Mouse (Mus musculus): ENCODE measurements around the gene Kazn. TPM values are rescaled to one million over a fixed set of nuclear protein-coding genes. Genes with fewer than 3 reads are reported as not detected.

The Kazn gene
- total RNA-seq, 1 experiment from 2014 or later = 35.8 TPM

- no peak for DNase-seq
Observed at GRCm38 (mm10) chr4:142162729-142163128, 76.5 kb downstream of the Kazn start.

- no peak for DNase-seq
Observed at GRCm38 (mm10) chr4:142162102-142162501, 77.1 kb downstream of the Kazn start.

- DNase-seq = no peak
Observed at GRCm38 (mm10) chr4:142160041-142160440, 79.2 kb downstream of the Kazn start.

GRCm38 (mm10) chr4:142156506-142156905, 82.7 kb downstream of the Kazn start:
- DNase-seq = no peak

- peak; percentile 45 for DNase-seq
Observed at GRCm38 (mm10) chr4:142154246-142154645, 85.0 kb downstream of the Kazn start.

- peak; percentile 88 for DNase-seq
Observed at GRCm38 (mm10) chr4:142153526-142153925, 85.7 kb downstream of the Kazn start.

- no peak for DNase-seq
Observed at GRCm38 (mm10) chr4:142152733-142153422, 86.3 kb downstream of the Kazn start.

GRCm38 (mm10) chr4:142150086-142150485, 89.1 kb downstream of the Kazn start:
- no peak for DNase-seq

- DNase-seq = no peak
Observed at GRCm38 (mm10) chr4:142149202-142149601, 90.0 kb downstream of the Kazn start.

- no peak for DNase-seq
Observed at GRCm38 (mm10) chr4:142147671-142148070, 91.5 kb downstream of the Kazn start.

GRCm38 (mm10) chr4:142144096-142144495, 95.1 kb downstream of the Kazn start:
- DNase-seq = no peak

GRCm38 (mm10) chr4:142143290-142143689, 95.9 kb downstream of the Kazn start:
- no peak for DNase-seq

GRCm38 (mm10) chr4:142139729-142140128, 99.5 kb downstream of the Kazn start:
- DNase-seq = no peak

GRCm38 (mm10) chr4:142138356-142139099, 100.7 kb downstream of the Kazn start:
- DNase-seq = no peak

GRCm38 (mm10) chr4:142136766-142137503, 102.3 kb downstream of the Kazn start:
- peak; percentile 31 for DNase-seq

- no peak for DNase-seq
Observed at GRCm38 (mm10) chr4:142135515-142135914, 103.7 kb downstream of the Kazn start.

GRCm38 (mm10) chr4:142130162-142130561, 109.0 kb downstream of the Kazn start:
- no peak for DNase-seq

- no peak for DNase-seq
Observed at GRCm38 (mm10) chr4:142127275-142127788, 111.9 kb downstream of the Kazn start.

- DNase-seq = no peak
Observed at GRCm38 (mm10) chr4:142126641-142127274, 112.4 kb downstream of the Kazn start.

- no peak for DNase-seq
Observed at GRCm38 (mm10) chr4:142121164-142121563, 118.0 kb downstream of the Kazn start.

- no peak for DNase-seq
Observed at GRCm38 (mm10) chr4:142118522-142118921, 120.7 kb downstream of the Kazn start.

GRCm38 (mm10) chr4:142117993-142118392, 121.2 kb downstream of the Kazn start:
- DNase-seq = no peak
